Mouse (Mus musculus) limb, embryonic 13.5 days (tissue): ENCODE results near the gene Fbxo42. TPM values are rescaled to one million over a fixed set of nuclear protein-coding genes. Genes with fewer than 3 reads are reported as not detected.

Experiments used
- ATAC-seq: fragments of 200-750 bp; cut with Nextera tagmentation; 2 replicates; pipeline ENCODE4 v1.8.0; 2017; ENCODE audit warnings: low read depth, moderate number of reproducible peaks, moderate TSS enrichment; ENCODE audit not compliant: low FRiP score
- H3K27ac ChIP-seq: fragments of 300-500 bp; sonication (generic); 2 replicates; pipeline ENCODE4 v1.5.1; 2015; ENCODE audit warnings: inconsistent platforms, mild to moderate bottlenecking, moderate library complexity
- H3K27me3 ChIP-seq: fragments of 300-500 bp; sonication (generic); 2 replicates; pipeline ENCODE4 v1.6.1; 2015; ENCODE audit warnings: mild to moderate bottlenecking, inconsistent platforms
- H3K36me3 ChIP-seq: fragments of 300-500 bp; sonication (generic); 2 replicates; pipeline ENCODE4 v1.6.1; 2015; ENCODE audit warnings: inconsistent platforms, mild to moderate bottlenecking, moderate library complexity
- H3K4me1 ChIP-seq: fragments of 300-500 bp; sonication (generic); 2 replicates; pipeline ENCODE4 v1.6.1; 2015; ENCODE audit warnings: inconsistent platforms
- H3K4me2 ChIP-seq: fragments of 300-500 bp; sonication (generic); replicated peaks from 2 replicates; pipeline ENCODE4 v1.6.1; 2015; ENCODE audit warnings: inconsistent platforms, mild to moderate bottlenecking, moderate library complexity
- H3K4me3 ChIP-seq: fragments of 300-500 bp; sonication (generic); 2 replicates; pipeline ENCODE4 v1.5.1; 2015; ENCODE audit warnings: moderate library complexity, mild to moderate bottlenecking, inconsistent platforms
- H3K9ac ChIP-seq: fragments of 300-500 bp; sonication (generic); 2 replicates; pipeline ENCODE4 v1.6.1; 2015; ENCODE audit warnings: mild to moderate bottlenecking, inconsistent platforms
- H3K9me3 ChIP-seq: fragments of 300-500 bp; sonication (generic); 2 replicates; pipeline ENCODE4 v1.6.1; 2016; ENCODE audit warnings: inconsistent platforms
- WGBS: fragments of 180-500 bp; shearing (Covaris S2); methylation state at CpG from one replicate; pipeline ENCODE4 v1.1.7; 2015; 5-methylcytosine and 5-hydroxymethylcytosine counted together
- polyA plus RNA-seq: library from polyadenylated mRNA; unstranded; fragments of >200 nt; fragmentation: Nextera tagmentation; extraction: Ambion mirVana; gene quantifications from 2 replicates; pipeline ENCODE4 v1.2.1, GENCODE M21; 2015

Fbxo42 gene
- polyA plus RNA-seq, 1 experiment from 2014 or later, result 27.7 TPM

DNA sequence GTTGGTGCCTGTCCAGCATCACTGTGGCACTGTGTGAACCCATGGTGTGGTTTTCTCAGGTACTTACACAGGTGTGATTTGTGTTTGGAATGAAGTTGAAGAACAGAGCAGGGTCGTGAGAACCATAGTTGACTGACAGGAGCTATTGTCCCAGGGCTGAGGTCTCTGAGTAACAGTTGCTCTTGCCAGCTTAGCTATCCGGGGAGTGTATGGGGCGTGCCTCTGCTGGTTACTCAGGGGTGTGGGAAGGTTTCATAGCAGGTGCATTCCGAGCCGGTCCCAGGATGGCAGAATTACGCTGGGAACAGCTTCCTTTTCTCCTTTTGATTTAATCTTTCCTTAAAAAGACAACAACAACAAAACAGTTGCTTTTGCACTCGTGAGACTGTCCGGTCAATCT lies 33.1 kb downstream of the Fbxo42 start:
- WGBS, result 86% methylated on average over 8 of the region's 8 CpGs
- no peak for ATAC-seq
- H3K4me3 ChIP-seq, result no peak overlapping the region
- H3K4me2 ChIP-seq, result no peak overlapping the region
- peaks cover 8% of the 10 kb centered on the region for H3K4me1 ChIP-seq
- H3K9me3 ChIP-seq, result no peaks in the 10 kb centered on the region
- no peak overlapping the region for H3K27ac ChIP-seq
- no peaks in the 10 kb centered on the region for H3K27me3 ChIP-seq
- no peak overlapping the region for H3K9ac ChIP-seq
- H3K36me3 ChIP-seq, result peaks cover 79% of the 10 kb centered on the region

DNA sequence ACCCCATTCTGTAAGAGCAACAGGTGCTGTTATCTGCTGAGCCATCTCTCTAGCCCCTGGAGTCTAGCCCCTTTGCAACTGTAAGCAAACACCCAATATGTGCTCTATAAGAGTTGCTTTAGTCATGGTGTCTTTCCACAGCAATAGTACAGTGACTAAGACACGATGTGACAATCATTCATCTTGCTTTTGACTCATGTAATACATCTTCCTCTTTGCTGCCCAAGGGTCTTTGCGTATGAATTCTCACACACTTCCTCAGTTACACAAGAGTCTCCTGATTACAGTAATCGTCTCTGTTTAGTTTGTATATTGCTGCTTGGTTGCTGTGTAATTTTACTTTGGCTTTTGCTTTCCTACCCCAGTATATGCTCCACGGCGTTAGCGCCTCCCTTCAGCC lies 34.3 kb downstream of the Fbxo42 start:
- Histone ChIP-seq H3K27ac (no peak overlapping the region), H3K9me3 (no peaks in the 10 kb centered on the region), H3K4me2 (no peak overlapping the region), H3K4me1 (peaks cover 19% of the 10 kb centered on the region), H3K9ac (no peak overlapping the region), H3K4me3 (no peak overlapping the region), H3K36me3 (peaks cover 69% of the 10 kb centered on the region), H3K27me3 (no peaks in the 10 kb centered on the region)
- 95% methylated on average over 6 of the region's 6 CpGs for WGBS
- ATAC-seq, result no peak

DNA sequence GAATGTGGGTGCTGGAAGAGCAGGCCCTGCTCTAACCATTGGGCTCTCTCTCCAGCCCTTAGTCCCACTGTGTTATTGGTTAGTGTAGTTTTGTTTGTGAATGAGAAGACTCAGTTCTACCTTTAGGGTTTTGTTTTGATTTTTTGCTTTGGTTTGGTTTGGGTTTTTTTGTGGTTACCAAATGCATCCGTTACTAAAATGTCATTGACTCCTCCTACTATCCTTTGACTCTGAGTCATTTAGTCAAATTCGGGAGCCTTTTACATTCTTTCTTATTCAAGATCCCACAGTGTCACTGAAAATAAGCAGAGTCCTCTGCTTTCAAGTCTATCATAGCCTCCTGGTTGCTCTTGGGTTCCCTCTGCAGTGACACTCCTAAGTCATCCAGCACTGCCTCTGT lies 36.2 kb downstream of the Fbxo42 start:
- Histone ChIP-seq H3K9me3 (no peaks in the 10 kb centered on the region), H3K4me2 (no peak overlapping the region), H3K36me3 (peaks cover 55% of the 10 kb centered on the region), H3K4me3 (no peak overlapping the region), H3K4me1 (peaks cover 30% of the 10 kb centered on the region), H3K27me3 (no peaks in the 10 kb centered on the region), H3K27ac (no peak overlapping the region), H3K9ac (no peak overlapping the region)
- 92% methylated on average over 2 of the region's 2 CpGs for WGBS
- no peak for ATAC-seq

DNA sequence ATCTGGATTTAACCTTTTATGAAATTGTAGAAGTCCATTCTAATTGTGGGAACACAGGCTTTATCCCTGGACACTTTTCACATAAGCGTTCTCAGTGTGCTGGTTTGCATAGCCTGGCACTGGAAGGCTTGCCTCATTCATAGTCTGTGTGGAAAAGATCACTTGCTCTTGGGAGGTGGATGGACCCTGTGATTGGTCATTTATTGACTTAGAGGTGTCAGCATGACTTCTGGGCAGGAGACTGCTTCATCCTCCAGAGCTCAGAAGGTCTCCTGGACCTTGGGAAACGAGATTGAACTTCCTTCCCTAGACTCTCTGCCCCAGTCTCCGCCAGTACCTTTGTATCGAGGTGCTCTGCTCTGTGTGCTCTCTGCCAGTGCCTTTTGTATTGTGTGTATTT lies 36.7 kb downstream of the Fbxo42 start:
- H3K9me3 ChIP-seq, result no peaks in the 10 kb centered on the region
- H3K4me1 ChIP-seq, result peaks cover 30% of the 10 kb centered on the region
- ATAC-seq, result no peak
- H3K27me3 ChIP-seq, result no peaks in the 10 kb centered on the region
- H3K27ac ChIP-seq, result no peak overlapping the region
- no peak overlapping the region for H3K4me3 ChIP-seq
- H3K9ac ChIP-seq, result no peak overlapping the region
- H3K4me2 ChIP-seq, result no peak overlapping the region
- H3K36me3 ChIP-seq, result peaks cover 52% of the 10 kb centered on the region
- WGBS, result 89% methylated on average over 4 of the region's 4 CpGs

DNA sequence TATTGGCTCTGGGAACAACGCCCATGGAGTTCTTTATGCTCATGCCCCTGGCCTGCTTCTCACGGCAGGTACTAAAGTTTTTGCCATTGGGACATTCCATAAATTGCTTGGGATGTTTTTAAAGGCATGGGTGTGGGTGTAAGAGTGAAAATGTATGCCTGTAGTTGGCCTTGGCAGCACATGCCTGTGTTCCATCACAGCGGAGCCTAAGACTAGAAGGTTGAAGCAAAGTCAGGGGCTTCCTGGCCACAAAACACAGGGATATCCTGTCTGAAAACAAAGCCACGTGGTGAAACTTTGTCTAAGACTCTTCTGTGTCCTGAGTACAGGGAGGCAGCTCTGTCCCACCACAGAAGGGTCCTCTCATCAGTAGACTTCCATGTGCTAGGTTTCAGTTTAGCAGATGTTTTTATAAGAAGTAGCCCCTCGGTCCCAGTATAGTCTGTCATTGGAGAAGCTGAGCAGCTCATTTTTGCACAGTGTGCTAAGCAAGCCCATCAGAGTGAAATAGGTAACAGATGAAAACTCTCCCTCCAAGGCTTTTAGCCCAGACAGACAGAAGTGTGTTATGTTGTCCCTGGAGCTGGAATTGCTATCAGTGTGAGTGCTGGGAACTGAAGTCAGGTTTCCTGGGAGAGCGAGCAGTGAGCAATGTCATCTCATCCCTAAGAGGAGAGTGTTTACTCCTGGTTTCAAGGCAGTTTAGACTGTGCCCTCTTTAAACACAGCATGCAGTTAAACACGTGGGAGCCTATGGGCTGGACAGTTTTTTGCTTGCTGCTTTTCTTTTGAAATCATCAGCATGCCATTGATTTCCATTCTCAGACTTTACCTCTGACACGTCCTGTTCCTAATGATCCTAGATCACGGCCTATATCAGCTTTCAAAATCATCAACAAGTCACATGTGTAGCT lies 39.5 kb downstream of the Fbxo42 start:
- Histone ChIP-seq H3K9ac (no peak overlapping the region), H3K4me3 (no peak overlapping the region), H3K4me2 (peak overlapping the region; percentile 36), H3K9me3 (no peaks in the 10 kb centered on the region), H3K36me3 (peaks cover 54% of the 10 kb centered on the region), H3K4me1 (peaks cover 30% of the 10 kb centered on the region), H3K27ac (peak overlapping the region; percentile 83), H3K27me3 (no peaks in the 10 kb centered on the region)
- WGBS, result 42% methylated on average over 9 of the region's 9 CpGs
- peak; percentile 67 for ATAC-seq

DNA sequence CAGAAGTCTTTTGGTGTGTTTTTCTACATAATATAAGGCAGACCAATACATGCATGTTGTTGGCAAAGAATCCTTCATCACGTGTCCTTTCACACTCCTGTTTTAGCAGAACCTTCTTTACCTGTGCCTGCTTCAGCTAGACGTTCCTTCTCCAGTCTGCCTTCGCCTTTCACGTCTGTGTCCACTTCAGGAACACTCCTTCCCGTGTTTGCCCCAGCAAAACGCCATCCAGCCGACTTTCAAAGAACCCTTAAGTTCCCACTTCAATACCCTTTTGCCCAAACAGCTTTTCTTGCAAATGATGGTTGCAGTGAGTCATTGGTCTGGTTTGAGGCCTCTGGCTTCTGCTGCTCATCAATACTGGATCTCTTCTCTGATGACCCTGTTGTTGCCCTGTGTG lies 43.6 kb downstream of the Fbxo42 start:
- H3K36me3 ChIP-seq, result peaks cover 64% of the 10 kb centered on the region
- H3K4me1 ChIP-seq, result peaks cover 18% of the 10 kb centered on the region
- no peaks in the 10 kb centered on the region for H3K9me3 ChIP-seq
- no peak overlapping the region for H3K9ac ChIP-seq
- no peak overlapping the region for H3K27ac ChIP-seq
- no peak for ATAC-seq
- no peak overlapping the region for H3K4me2 ChIP-seq
- no peaks in the 10 kb centered on the region for H3K27me3 ChIP-seq
- WGBS, result 91% methylated on average over 7 of the region's 7 CpGs
- no peak overlapping the region for H3K4me3 ChIP-seq

DNA sequence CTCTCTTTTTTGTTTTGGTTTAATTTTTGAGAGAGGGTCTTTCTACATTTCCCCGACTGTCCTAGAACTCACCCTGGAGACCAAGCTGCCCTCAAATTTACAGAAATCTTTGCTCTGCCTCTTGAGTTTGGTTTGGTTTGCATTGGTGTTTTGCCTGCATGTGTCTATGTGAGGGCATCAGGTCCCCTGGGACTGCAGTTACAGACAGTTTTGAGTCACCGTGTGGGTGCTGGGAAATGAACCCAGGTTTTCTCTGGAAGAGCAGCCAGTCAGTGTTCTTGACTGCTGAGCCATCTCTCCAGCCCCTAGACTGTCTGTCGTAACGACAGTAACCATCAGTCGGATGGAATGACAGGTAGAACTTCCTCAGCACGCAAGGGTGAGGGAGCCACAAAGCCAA lies 46.8 kb downstream of the Fbxo42 start:
- Histone ChIP-seq H3K4me1 (no peaks in the 10 kb centered on the region), H3K9me3 (no peaks in the 10 kb centered on the region), H3K9ac (no peak overlapping the region), H3K4me2 (no peak overlapping the region), H3K36me3 (peaks cover 92% of the 10 kb centered on the region), H3K27me3 (no peaks in the 10 kb centered on the region), H3K4me3 (no peak overlapping the region), H3K27ac (no peak overlapping the region)
- 95% methylated on average over 6 of the region's 6 CpGs for WGBS
- no peak for ATAC-seq

DNA sequence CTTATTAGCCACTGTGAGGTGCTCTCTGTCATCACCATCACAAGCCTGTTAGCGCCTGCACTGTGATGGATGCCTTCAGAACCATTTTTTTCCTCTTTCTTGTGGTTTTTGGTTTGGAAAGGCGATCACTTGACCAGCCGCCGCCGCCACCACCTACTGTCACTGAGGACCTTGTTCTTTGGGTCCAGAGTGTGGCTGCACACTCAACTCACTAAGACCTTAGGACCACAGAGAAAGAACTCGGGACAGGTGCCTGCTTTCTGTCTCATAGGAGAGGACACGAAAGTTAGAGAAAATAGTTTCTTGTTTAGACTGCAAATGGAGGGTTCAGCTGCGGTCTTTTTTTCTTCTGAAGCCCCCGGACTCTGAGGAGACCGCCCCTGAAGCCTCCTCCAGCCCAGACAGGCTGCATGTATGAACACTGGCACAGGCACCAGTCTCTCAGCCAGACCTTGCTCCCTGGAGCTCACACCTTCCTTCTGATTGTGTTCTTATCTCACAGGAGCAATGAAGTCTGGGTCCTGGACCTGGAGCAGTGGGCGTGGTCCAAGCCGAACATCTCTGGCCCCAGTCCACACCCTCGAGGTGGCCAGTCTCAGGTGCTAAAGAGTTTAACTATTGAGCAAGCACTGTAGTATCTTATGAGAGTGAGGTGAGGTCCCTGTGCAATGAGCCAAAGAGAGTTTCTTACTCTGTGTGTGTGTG lies 49.4 kb downstream of the Fbxo42 start:
- no peak overlapping the region for H3K4me2 ChIP-seq
- ATAC-seq, result no peak
- 96% methylated on average over 13 of the region's 13 CpGs for WGBS
- no peaks in the 10 kb centered on the region for H3K4me1 ChIP-seq
- H3K4me3 ChIP-seq, result no peak overlapping the region
- no peak overlapping the region for H3K9ac ChIP-seq
- peaks cover 94% of the 10 kb centered on the region for H3K36me3 ChIP-seq
- H3K27me3 ChIP-seq, result no peaks in the 10 kb centered on the region
- H3K9me3 ChIP-seq, result no peaks in the 10 kb centered on the region
- no peak overlapping the region for H3K27ac ChIP-seq

DNA sequence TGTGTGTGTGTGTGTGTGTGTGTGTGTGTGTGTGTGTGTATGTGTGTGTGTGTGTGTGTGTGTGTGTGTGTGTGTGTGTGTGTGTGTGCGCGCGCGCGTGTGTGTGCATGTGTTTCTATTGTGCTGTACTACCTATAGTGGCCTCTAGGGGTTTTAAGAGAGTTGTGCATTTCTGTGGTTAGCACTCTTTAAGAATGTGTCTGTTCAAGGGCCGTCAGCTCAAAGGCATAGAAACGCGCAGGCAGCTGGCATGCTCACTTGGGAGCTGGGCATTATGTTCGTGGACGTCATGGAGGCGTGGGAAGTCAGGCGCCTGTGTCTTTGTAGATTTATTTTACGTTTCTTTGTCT lies 49.9 kb downstream of the Fbxo42 start:
- Histone ChIP-seq H3K27me3 (no peaks in the 10 kb centered on the region), H3K4me2 (no peak overlapping the region), H3K27ac (no peak overlapping the region), H3K9ac (no peak overlapping the region), H3K36me3 (peaks cover 94% of the 10 kb centered on the region), H3K4me1 (no peaks in the 10 kb centered on the region), H3K9me3 (no peaks in the 10 kb centered on the region), H3K4me3 (no peak overlapping the region)
- WGBS, result 96% methylated on average over 8 of the region's 13 CpGs
- ATAC-seq, result no peak

DNA sequence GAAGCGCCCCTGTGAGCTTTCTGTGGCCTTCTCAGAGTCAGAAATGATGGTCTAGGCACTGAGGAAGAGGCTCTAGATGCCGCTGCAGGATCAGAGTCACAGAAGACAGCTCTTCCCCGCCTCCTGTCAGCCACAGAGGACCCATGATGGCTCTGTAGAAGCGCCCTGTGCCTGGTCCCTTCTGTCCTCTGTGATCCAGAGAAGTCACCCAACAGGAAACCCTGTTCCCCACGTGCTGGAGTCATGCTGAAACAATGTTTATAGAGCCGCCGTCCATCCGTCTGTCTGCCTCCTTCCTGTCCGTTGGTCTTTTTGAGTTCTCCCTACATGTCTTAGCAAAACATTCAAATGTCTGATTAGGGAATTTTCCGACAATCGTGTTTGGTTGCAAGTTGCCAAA lies 53.2 kb downstream of the Fbxo42 start:
- peaks cover 92% of the 10 kb centered on the region for H3K36me3 ChIP-seq
- no peak overlapping the region for H3K9ac ChIP-seq
- H3K27me3 ChIP-seq, result no peaks in the 10 kb centered on the region
- no peaks in the 10 kb centered on the region for H3K4me1 ChIP-seq
- no peak for ATAC-seq
- no peaks in the 10 kb centered on the region for H3K9me3 ChIP-seq
- no peak overlapping the region for H3K4me3 ChIP-seq
- 83% methylated on average over 11 of the region's 11 CpGs for WGBS
- H3K27ac ChIP-seq, result no peak overlapping the region
- H3K4me2 ChIP-seq, result no peak overlapping the region

DNA sequence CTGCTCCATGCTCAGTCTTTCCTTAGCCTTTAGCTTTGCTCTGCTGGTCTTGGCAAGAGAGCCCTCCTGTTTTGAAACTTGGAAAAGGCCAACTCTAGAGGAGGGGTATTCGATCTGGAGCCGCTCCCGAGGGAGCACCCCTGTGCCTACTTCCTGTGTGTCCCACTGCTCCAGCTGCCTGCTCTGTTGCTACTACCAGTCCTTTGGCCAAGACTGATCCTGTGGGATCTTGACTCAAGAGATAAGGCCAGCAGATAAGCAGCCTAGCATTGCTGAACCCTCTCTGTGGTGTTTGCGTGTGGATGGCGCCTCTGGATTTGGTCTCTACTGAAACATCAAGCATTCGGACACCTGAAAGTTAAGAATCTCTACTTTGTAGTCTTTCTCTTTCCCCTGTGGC lies 54.5 kb downstream of the Fbxo42 start:
- Histone ChIP-seq H3K27ac (no peak overlapping the region), H3K4me3 (no peak overlapping the region), H3K9ac (no peak overlapping the region), H3K9me3 (no peaks in the 10 kb centered on the region), H3K36me3 (peaks cover 83% of the 10 kb centered on the region), H3K4me1 (no peaks in the 10 kb centered on the region), H3K27me3 (no peaks in the 10 kb centered on the region), H3K4me2 (no peak overlapping the region)
- ATAC-seq, result no peak
- 95% methylated on average over 6 of the region's 6 CpGs for WGBS

DNA sequence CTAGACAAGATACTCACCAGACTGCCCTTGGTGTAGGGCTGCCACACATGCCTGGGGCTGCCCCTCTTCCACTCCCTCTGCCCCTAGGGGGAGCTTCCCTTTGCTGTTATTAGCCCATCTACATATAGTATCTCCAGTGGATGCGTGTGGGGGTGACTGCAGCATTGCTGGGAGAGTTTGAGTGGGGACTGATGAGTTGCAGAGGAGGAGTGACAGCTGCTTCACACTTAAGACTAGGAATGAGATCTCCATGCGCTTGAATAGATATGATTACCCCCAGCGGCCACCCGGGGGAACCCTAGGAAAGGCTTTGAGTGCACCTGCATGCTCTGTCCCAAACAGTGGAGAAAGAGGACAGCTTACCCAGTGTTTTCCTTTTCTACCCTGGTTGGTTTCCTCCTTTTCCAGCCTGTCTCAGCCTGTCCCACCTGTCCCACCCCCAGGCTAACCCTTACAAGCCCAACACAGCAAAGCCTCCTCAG lies 56.9 kb downstream of the Fbxo42 start:
- ATAC-seq, result no peak
- H3K27ac ChIP-seq, result no peak overlapping the region
- H3K9ac ChIP-seq, result no peak overlapping the region
- H3K4me3 ChIP-seq, result no peak overlapping the region
- no peaks in the 10 kb centered on the region for H3K27me3 ChIP-seq
- peaks cover 62% of the 10 kb centered on the region for H3K36me3 ChIP-seq
- no peaks in the 10 kb centered on the region for H3K9me3 ChIP-seq
- H3K4me1 ChIP-seq, result no peaks in the 10 kb centered on the region
- whole genome bisulfite sequencing, result 80% methylated on average over 4 of the region's 4 CpGs
- H3K4me2 ChIP-seq, result no peak overlapping the region
